Comparison of ENCODE assay signal across 8 mouse cellular contexts in the genomic region with DNA sequence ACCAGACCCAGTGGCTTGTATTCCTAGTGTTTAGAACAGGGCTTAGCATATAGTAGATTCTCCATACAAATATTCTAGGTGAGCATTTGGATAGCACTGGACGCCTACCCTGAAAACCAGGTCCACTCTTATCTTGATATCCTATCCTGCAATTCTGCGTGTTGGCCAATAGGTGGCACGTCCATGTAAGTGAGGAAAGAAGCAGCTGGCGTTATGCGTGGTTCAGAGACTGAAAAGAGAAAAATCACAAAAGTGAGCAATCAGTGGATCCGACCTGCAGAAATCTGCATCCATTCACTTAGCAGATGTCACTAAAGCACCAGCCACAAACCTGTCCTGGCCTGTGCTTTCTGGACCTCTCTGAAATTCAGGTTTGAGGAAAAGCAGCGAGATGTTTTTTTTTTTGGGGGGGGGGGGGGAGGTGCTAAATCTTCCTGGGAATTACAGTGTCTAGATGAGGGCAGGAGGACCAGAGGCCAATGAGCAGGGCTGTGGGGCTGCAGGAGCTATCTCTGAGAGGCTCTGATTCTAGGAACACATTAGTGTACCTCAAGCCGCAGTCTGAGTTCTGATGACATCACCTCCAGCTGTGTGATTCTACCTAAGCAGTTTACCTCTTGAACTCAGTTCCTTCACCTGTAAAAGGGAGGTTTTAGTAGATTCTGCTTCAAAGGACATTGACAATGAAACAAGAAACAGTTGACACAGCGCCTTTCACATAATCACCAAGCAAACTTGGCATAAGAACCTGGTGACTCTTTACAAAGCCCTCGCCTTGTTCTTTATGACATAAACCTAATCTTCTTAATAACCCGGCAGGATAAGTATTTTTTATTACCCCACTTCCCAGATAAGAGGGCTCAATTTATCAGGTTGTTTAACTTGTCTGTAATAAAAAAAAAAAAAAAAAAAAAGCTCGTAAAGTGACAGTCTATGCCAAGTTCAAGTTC.
DNase-seq lines count a peak whose midpoint lies in the region; ATAC-seq and TF ChIP-seq lines count a peak whose summit lies in the region.

No protein-coding gene starts in this region.

- peak; percentile 69 for TF ChIP-seq CTCF in liver, adult 2 months (IDR thresholded peaks at IDR 0.05; ENCODE audit: low read depth, low read length)

- H3K4me3 ChIP-seq in liver, adult 2 months (ENCODE audit: insufficient read depth, low read depth, low read length) = no peak overlapping the region
- H3K4me3 ChIP-seq in liver, embryonic 11.5 days (ENCODE audit: low read depth, low read length) = no peak overlapping the region
- no peak overlapping the region for H3K4me3 ChIP-seq in embryonic facial prominence, embryonic 11.5 days (ENCODE audit: low read depth, low read length)

- H3K4me1 ChIP-seq in liver, adult 2 months (ENCODE audit: control insufficient read depth, insufficient read depth, low read length) = no peaks in the 10 kb centered on the region
- H3K4me1 ChIP-seq in liver, embryonic 11.5 days (replicated peaks; ENCODE audit: control insufficient read depth, insufficient read depth, low read length) = no peaks in the 10 kb centered on the region
- H3K4me1 ChIP-seq in embryonic facial prominence, embryonic 11.5 days (ENCODE audit: control insufficient read depth, insufficient read depth, low read length) = no peaks in the 10 kb centered on the region

- no peak overlapping the region for H3K4me2 ChIP-seq in liver, embryonic 11.5 days
- H3K4me2 ChIP-seq in embryonic facial prominence, embryonic 11.5 days (ENCODE audit: low read depth, low read length) = no peak overlapping the region

- no peaks in the 10 kb centered on the region for H3K36me3 ChIP-seq in liver, adult 2 months (ENCODE audit: control insufficient read depth, insufficient read depth, low read length)
- no peaks in the 10 kb centered on the region for H3K36me3 ChIP-seq in liver, embryonic 11.5 days (ENCODE audit: control insufficient read depth, insufficient read depth, low read length)
- H3K36me3 ChIP-seq in embryonic facial prominence, embryonic 11.5 days (replicated peaks; ENCODE audit: control insufficient read depth, insufficient read depth, low read depth, low read length) = no peaks in the 10 kb centered on the region

- no peak overlapping the region for H3K27ac ChIP-seq in liver, adult 2 months (replicated peaks; ENCODE audit: insufficient read depth, low read depth, low read length)
- H3K27ac ChIP-seq in liver, embryonic 11.5 days (ENCODE audit: low read depth, low read length) = no peak overlapping the region
- H3K27ac ChIP-seq in embryonic facial prominence, embryonic 11.5 days (replicated peaks; ENCODE audit: low read depth, low read length) = no peak overlapping the region

- peak; percentile 51 for DNase-seq in liver, adult 2 months (ENCODE audit: extremely low read depth, low read depth, low spot score)
- no peak for DNase-seq in liver, embryonic 11.5 days (ENCODE audit: low spot score)
- DNase-seq in MEL-GATA-1-ER (ENCODE audit: extremely low read depth, low read depth) = peak; percentile 20
- DNase-seq in embryonic facial prominence, embryonic 11.5 days (ENCODE audit: low spot score) = peak; percentile 82
- peak; percentile 35 for DNase-seq in heart, postnatal 4 days
- DNase-seq in layer of hippocampus, adult 9-10 months (ENCODE audit: low spot score) = peak; percentile 31
- peak; percentile 8 to 14 for DNase-seq in natural killer cell, adult 2 months (ENCODE audit: low spot score in 2 of 2)
- no peak for DNase-seq in frontal cortex, postnatal 10 days (ENCODE audit: low spot score in 2 of 2)

- H3K9ac ChIP-seq in liver, adult 2 months (ENCODE audit: low read depth, low read length) = no peak overlapping the region
- H3K9ac ChIP-seq in liver, embryonic 11.5 days (ENCODE audit: low read depth, low read length) = no peak overlapping the region
- H3K9ac ChIP-seq in embryonic facial prominence, embryonic 11.5 days (replicated peaks; ENCODE audit: low read length) = no peak overlapping the region

- ATAC-seq in liver, embryonic 11.5 days (replicated peaks; ENCODE audit: low FRiP score) = no peak
- no peak for ATAC-seq in embryonic facial prominence, embryonic 11.5 days (replicated peaks; ENCODE audit: insufficient number of reproducible peaks, low FRiP score, low TSS enrichment, low read depth)

- H3K79me2 ChIP-seq in liver, adult 2 months (ENCODE audit: control insufficient read depth, insufficient read depth, low read length) = no peaks in the 10 kb centered on the region

- no peak for TF ChIP-seq POLR2A in liver, adult 2 months (IDR thresholded peaks at IDR 0.05; ENCODE audit: extremely low read depth, insufficient read depth, low read length)

- WGBS in liver, adult 2 months = 40% methylated on average over 12 of the region's 12 CpGs
- WGBS in liver, embryonic 11.5 days = 38% methylated on average over 12 of the region's 12 CpGs
- 41% methylated on average over 12 of the region's 12 CpGs for WGBS in embryonic facial prominence, embryonic 11.5 days

- no peaks in the 10 kb centered on the region for H3K27me3 ChIP-seq in liver, adult 2 months (ENCODE audit: control insufficient read depth, insufficient read depth, low read length)
- no peaks in the 10 kb centered on the region for H3K27me3 ChIP-seq in liver, embryonic 11.5 days (replicated peaks; ENCODE audit: control insufficient read depth, insufficient read depth, low read length)
- no peaks in the 10 kb centered on the region for H3K27me3 ChIP-seq in embryonic facial prominence, embryonic 11.5 days (ENCODE audit: control insufficient read depth, insufficient read depth, low read length)

- H3K9me3 ChIP-seq in liver, embryonic 11.5 days (ENCODE audit: control insufficient read depth, low read length) = no peaks in the 10 kb centered on the region
- no peaks in the 10 kb centered on the region for H3K9me3 ChIP-seq in embryonic facial prominence, embryonic 11.5 days (replicated peaks; ENCODE audit: control insufficient read depth, low read length)

Comparison
In these comparisons a context has a peak if more than half of its experiments do, and no peak if none do; other contexts are left out.
1. DNase-seq: peak in liver, adult 2 months (single experiment), MEL-GATA-1-ER (single experiment), embryonic facial prominence, embryonic 11.5 days (single experiment), heart, postnatal 4 days (single experiment), layer of hippocampus, adult 9-10 months (single experiment) and natural killer cell, adult 2 months (2 of 2); none in liver, embryonic 11.5 days (single experiment) and frontal cortex, postnatal 10 days (0 of 2).